8 mouse cellular contexts compared by ENCODE assay signal in genomic region chr9:35420805-35421719, GRCm38 (mm10). TPM values are rescaled to one million over a fixed set of nuclear protein-coding genes. Genes with fewer than 3 reads are reported as not detected.
DNase-seq lines count a peak whose midpoint lies in the region; ATAC-seq and TF ChIP-seq lines count a peak whose summit lies in the region.

Gene Cdon, plus strand, starts transcription at chr9:35421128.

- WGBS in heart, embryonic 10.5 days: under 1% methylated on average over 92 of the region's 97 CpGs
- under 1% methylated on average over 79 of the region's 97 CpGs for WGBS in kidney, embryonic 15.5 days
- under 1% methylated on average over 75 of the region's 97 CpGs for WGBS in limb, embryonic 15.5 days
- WGBS in midbrain, postnatal 0 days: under 1% methylated on average over 48 of the region's 97 CpGs

- peak; percentile 62 for TF ChIP-seq POLR2A in embryonic fibroblast, embryonic 13.5 days (IDR thresholded peaks at IDR 0.05; ENCODE audit: low read depth, low read length)

- no peak for TF ChIP-seq CTCF in embryonic fibroblast, embryonic 13.5 days (IDR thresholded peaks at IDR 0.05; ENCODE audit: borderline replicate concordance, insufficient read depth, low read length)
- no peak for TF ChIP-seq CTCF in midbrain, postnatal 0 days (IDR thresholded peaks at IDR 0.05)

- peaks cover 4% of the 10 kb centered on the region; the same call in 1 of the 2 replicates for H3K4me1 ChIP-seq in embryonic fibroblast, embryonic 13.5 days (ENCODE audit: control insufficient read depth, insufficient read depth, low read length)
- H3K4me1 ChIP-seq in heart, embryonic 10.5 days: peaks cover 23% of the 10 kb centered on the region
- H3K4me1 ChIP-seq in kidney, embryonic 15.5 days: peaks cover 31% of the 10 kb centered on the region
- peaks cover 3% of the 10 kb centered on the region; the same call in 1 of the 2 replicates for H3K4me1 ChIP-seq in limb, embryonic 15.5 days
- H3K4me1 ChIP-seq in midbrain, postnatal 0 days (ENCODE audit: insufficient read depth, low read length): no peaks in the 10 kb centered on the region

- no peaks in the 10 kb centered on the region for H3K27me3 ChIP-seq in heart, embryonic 10.5 days (ENCODE audit: insufficient read depth, poor library complexity, severe bottlenecking)
- peaks cover 14% of the 10 kb centered on the region for H3K27me3 ChIP-seq in kidney, embryonic 15.5 days
- no peaks in the 10 kb centered on the region for H3K27me3 ChIP-seq in limb, embryonic 15.5 days
- H3K27me3 ChIP-seq in midbrain, postnatal 0 days (ENCODE audit: insufficient read depth, low read length): no peaks in the 10 kb centered on the region; the same call in 1 of the 2 replicates

- no peaks in the 10 kb centered on the region for H3K36me3 ChIP-seq in heart, embryonic 10.5 days
- no peaks in the 10 kb centered on the region for H3K36me3 ChIP-seq in kidney, embryonic 15.5 days
- no peaks in the 10 kb centered on the region for H3K36me3 ChIP-seq in limb, embryonic 15.5 days
- H3K36me3 ChIP-seq in midbrain, postnatal 0 days (ENCODE audit: insufficient read depth, low read length): no peaks in the 10 kb centered on the region

- H3K9ac ChIP-seq in kidney, embryonic 15.5 days: peak within 1 kb of the TSS; percentile 93
- H3K9ac ChIP-seq in limb, embryonic 15.5 days: peak within 1 kb of the TSS; percentile 97
- peak within 1 kb of the TSS; percentile 91 for H3K9ac ChIP-seq in midbrain, postnatal 0 days (replicated peaks; ENCODE audit: low read length, poor library complexity, severe bottlenecking)

- H3K4me3 ChIP-seq in embryonic fibroblast, embryonic 13.5 days (ENCODE audit: insufficient read depth, low read length): peak within 1 kb of the TSS; percentile 88
- H3K4me3 ChIP-seq in heart, embryonic 10.5 days: peak within 1 kb of the TSS; percentile 94
- H3K4me3 ChIP-seq in kidney, embryonic 15.5 days (replicated peaks): peak within 1 kb of the TSS; percentile 84
- H3K4me3 ChIP-seq in limb, embryonic 15.5 days: peak within 1 kb of the TSS; percentile 83
- peak within 1 kb of the TSS; percentile 97 for H3K4me3 ChIP-seq in midbrain, postnatal 0 days (ENCODE audit: low read depth, low read length)

- peak within 1 kb of the TSS; percentile 84 for H3K4me2 ChIP-seq in kidney, embryonic 15.5 days
- peak within 1 kb of the TSS; percentile 56 for H3K4me2 ChIP-seq in limb, embryonic 15.5 days
- H3K4me2 ChIP-seq in midbrain, postnatal 0 days (ENCODE audit: low read depth, low read length, poor library complexity, severe bottlenecking): peak within 1 kb of the TSS; percentile 67

- peak; percentile 97 for ATAC-seq in kidney, embryonic 15.5 days (replicated peaks; ENCODE audit: low FRiP score)
- ATAC-seq in limb, embryonic 15.5 days (ENCODE audit: insufficient number of reproducible peaks, low FRiP score, low TSS enrichment, low read depth): peak; percentile 93
- peak; percentile 95 for ATAC-seq in midbrain, postnatal 0 days (ENCODE audit: low FRiP score)

- H3K27ac ChIP-seq in embryonic fibroblast, embryonic 13.5 days (ENCODE audit: insufficient read depth, low read length): peak within 1 kb of the TSS; percentile 75
- H3K27ac ChIP-seq in heart, embryonic 10.5 days: peak within 1 kb of the TSS; percentile 99
- peak within 1 kb of the TSS; percentile 95 for H3K27ac ChIP-seq in kidney, embryonic 15.5 days
- H3K27ac ChIP-seq in limb, embryonic 15.5 days: peak within 1 kb of the TSS; percentile 98
- H3K27ac ChIP-seq in midbrain, postnatal 0 days (ENCODE audit: low read depth, low read length): peak within 1 kb of the TSS; percentile 91

- peak; percentile 96 for DNase-seq in CD4-positive helper T cell, adult 2 months (ENCODE audit: low read depth, low spot score)
- DNase-seq in brain, adult 2 months (ENCODE audit: low read depth, low spot score): peak; percentile 95
- peak; percentile 93 for DNase-seq in heart, embryonic 10.5 days (ENCODE audit: low spot score)
- DNase-seq in midbrain, postnatal 0 days (ENCODE audit: low spot score): peak; percentile 88
- peak; percentile 88 to 89 for DNase-seq in spleen, postnatal 36 days (ENCODE audit: low spot score in 2 of 2)

- H3K9me3 ChIP-seq in heart, embryonic 10.5 days: no peaks in the 10 kb centered on the region
- no peaks in the 10 kb centered on the region for H3K9me3 ChIP-seq in kidney, embryonic 15.5 days (replicated peaks)
- no peaks in the 10 kb centered on the region for H3K9me3 ChIP-seq in limb, embryonic 15.5 days
- H3K9me3 ChIP-seq in midbrain, postnatal 0 days (ENCODE audit: low read length): no peaks in the 10 kb centered on the region

RNA-seq across cellular contexts. Expression of gene Cdon, which starts in this region (rescaled TPM):
- 28.4 and 79.8 TPM in 2 replicates for polyA plus RNA-seq in embryonic fibroblast, embryonic 13.5 days (2011; ENCODE audit: insufficient read length, low read depth, missing spikeins)
- polyA plus RNA-seq in heart, embryonic 10.5 days (2016; fragmentation: Nextera tagmentation; extraction: Ambion mirVana): 4.0 and 6.2 TPM in 2 replicates
- polyA plus RNA-seq in kidney, embryonic 15.5 days (2015; fragmentation: Nextera tagmentation; extraction: Ambion mirVana): 4.0 and 4.2 TPM in 2 replicates
- polyA plus RNA-seq in limb, embryonic 15.5 days (2015; fragmentation: Nextera tagmentation; extraction: Ambion mirVana): 28.6 and 35.9 TPM in 2 replicates
- total RNA-seq in midbrain, postnatal 0 days (2014; rRNA removed): 11.4 and 12.3 TPM in 2 replicates
- polyA plus RNA-seq in midbrain, postnatal 0 days (2015; fragmentation: Nextera tagmentation; extraction: Ambion mirVana): 0.65 and 0.81 TPM in 2 replicates

Comparison
In these comparisons a context has a peak if more than half of its experiments do, and no peak if none do; other contexts are left out.
1. Peak in every context shown above with its lines: DNase-seq, ATAC-seq, H3K4me3 ChIP-seq and H3K27ac ChIP-seq.